Mouse (Mus musculus) kidney, adult 11 months (tissue): ENCODE data around the gene 6030498E09Rik.

Experiments used
- DNase-seq: peaks from one replicate; pipeline ENCODE4 v3.0.0; 2022

The 6030498E09Rik gene

DNA sequence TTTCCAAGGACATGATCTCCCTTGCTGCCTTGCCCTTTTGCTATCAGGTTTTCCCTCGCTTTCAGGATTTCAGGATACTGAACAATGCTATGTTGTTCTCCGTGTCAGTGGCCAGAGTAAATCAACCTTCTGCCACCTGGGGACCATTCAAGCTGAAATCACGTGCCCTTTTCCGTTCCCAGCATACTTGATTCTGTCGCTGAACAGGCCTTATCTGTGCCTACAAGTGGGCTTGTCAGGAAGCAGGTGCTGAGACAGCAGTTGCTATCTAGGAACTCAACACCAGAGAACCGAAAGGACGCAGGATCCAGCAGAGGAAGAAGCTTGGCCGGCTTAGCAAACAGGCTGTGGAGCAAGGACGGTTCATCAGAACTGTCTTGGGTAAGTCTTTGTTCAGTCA lies at the start of gene 6030498E09Rik:
6030498E09Rik (plus strand) TSS at position 194 of the 400 bp plus-strand sequence.
- no peak for DNase-seq

GRCm38 (mm10) chrX:38730081-38730480 lies 42.4 kb upstream of the 6030498E09Rik start:
- DNase-seq: no peak

GRCm38 (mm10) chrX:38730639-38731038 lies 41.8 kb upstream of the 6030498E09Rik start:
- DNase-seq: no peak

DNA sequence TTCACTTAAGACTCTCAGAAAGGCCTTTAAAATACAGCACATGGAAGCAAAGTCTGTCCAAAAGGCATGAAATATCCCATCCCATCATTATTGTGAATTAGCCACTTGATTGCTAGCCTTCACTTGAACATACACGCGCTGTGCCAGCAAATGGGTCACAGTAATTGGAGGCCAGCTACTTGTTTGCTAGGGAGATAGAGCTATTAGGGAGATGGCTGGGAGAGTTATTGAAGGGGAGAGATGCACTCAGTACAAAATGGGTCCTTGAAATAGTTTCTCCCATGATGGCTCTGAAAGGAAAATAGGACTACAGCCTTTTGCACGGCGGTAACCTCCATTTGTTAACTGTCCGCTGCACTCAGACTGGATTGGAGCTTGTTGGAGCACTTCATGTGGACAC lies 38.8 kb upstream of the 6030498E09Rik start:
- DNase-seq: no peak

DNA sequence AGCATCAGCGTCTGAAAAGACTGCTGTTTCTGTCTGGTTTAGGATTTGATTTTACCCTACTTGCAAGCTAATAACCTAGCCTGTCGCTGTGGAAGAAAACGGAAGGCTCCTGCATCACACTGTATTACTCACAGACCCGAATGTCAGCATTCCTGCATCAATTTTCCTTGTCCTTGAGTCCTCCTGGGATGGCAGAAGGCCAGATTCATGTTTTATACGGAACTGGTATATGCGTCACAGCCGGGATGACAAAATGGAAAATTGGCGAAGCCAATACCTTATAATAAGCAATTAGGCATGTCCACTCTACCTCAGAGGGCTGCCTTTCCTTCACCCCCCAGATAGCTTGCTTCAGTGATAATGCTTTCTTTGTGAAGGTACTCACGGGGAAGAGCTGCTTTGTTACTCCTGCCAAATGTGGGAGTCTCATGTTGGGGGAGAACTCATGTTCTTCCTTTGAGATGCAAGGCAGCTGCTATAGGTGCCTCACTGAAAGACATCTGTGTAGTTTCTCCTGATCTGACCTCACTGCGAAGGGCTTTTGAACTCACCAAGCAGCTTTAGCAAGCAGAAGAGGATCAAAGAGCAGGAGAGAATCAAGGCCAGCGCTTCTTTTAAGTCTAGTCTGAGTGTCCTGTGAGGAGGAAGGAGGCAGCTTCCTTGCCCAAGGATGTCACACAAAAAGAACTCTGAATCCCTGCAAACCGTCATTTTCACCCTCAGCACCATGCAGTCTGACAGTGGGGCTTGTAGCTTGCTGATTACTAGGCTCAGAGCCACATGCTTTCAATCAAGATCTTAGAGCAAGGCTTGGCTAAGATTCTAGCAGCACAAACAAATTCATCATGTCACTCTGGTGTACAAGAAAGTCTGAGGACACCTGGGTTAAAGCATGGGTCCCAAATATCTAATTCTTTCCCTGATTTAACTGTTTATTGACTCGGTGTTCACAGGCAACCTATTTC lies 37.3 kb upstream of the 6030498E09Rik start:
- DNase-seq: no peak

DNA sequence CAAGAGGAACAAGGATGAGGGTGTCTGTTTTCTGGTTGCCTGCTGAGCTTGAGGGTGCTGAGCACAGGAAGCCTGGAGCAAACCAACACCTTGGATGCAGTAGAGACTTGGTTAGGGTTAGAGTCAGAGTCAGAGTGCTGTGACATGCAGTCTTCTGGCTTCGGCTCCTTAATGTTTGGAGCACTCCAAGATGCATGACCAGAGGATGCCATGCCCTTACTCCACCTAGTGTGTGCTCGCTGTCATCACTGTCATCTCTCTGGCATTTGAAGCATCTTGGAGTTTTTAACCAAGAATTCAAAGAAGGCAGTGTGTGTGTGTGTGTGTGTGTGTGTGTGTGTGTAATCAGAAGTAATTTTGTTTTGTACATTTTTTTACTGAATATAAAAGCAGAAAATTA lies 1.0 kb upstream of the 6030498E09Rik start:
- DNase-seq: no peak

DNA sequence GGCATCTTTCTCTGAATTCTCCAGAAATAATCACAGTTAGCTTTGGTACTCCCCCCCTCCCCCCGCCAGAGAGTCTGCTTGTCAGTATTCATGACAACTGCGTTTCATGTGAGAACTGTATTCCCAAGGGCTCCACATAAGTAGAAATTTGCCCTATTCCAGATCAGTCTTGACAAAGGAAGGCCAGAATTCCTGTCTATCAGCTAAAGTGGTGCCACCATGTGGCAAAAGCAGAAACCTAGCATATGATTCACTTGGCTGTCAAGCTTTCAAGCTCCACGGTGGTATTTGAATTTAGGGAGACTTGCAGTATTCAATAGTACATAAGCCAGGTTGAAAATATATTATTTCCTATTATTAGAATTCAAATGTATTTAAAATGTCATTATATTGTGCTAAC lies 585 bp upstream of the 6030498E09Rik start:
- DNase-seq: no peak

DNA sequence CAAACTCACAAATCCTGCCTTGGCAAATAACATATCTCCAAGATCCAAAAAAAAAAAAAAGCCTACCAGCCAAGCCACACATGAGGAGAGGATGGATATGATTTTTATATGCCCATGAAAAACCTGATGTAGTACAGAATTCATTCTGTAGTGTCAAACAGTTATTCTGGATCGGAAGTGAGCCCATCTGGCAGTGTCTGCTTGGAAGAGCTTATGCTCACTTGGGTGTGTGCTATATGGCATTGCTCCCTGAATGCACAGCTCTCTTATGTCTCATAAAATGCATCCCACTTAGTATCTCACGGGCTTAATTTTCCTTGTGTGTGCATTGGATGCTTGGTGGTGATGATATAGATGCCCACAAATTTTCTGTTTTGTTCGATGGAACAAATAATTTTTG lies 21.9 kb downstream of the 6030498E09Rik start:
- no peak for DNase-seq

- DNase-seq: no peak
Measured at GRCm38 (mm10) chrX:38813934-38814333, 41.5 kb downstream of the 6030498E09Rik start.

- DNase-seq: no peak
Measured at GRCm38 (mm10) chrX:38816841-38817240, 44.4 kb downstream of the 6030498E09Rik start.

- no peak for DNase-seq
Measured at GRCm38 (mm10) chrX:38958571-38958970, 186.1 kb downstream of the 6030498E09Rik start.

DNA sequence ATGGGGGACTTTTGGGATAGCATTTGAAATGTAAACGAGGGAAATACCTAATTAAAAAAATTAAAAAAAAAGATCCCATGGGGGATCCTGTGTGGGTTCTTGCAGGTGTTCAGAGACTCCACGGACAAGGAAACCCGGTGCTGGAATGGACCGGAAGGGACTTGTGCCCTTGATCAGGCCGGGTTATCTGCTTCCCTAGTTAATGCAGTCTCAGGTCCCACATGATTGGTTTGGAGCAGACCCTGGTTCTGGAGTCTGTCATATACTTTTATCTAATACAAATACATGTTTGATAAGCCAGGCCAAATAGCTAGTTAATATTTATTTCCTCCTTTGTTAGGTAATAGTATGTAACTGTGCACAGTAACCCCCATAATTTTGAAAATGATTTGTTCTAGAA lies 223.8 kb downstream of the 6030498E09Rik start:
- DNase-seq: no peak
